Mouse (Mus musculus): ENCODE results near the gene Skor1. TPM values are rescaled to one million over a fixed set of nuclear protein-coding genes. Genes with fewer than 3 reads are reported as not detected.
A peak's percentile ranks its signal among the peaks of the same experiment; 100 is the strongest.

The Skor1 gene
- total and polyA plus RNA-seq, 3 experiments = 0.05 TPM; not detected in 2

- Histone ChIP-seq H3K4me1 (ENCODE audit: insufficient read depth, low read depth, low read length) (no peaks in the 10 kb centered on the region), H3K27me3 (ENCODE audit: insufficient read depth, low read length) (peaks cover 11% of the 10 kb centered on the region; the same call in 1 of the 2 replicates), H3K9me3 (replicated peaks) (peaks cover 36% of the 10 kb centered on the region), H3K36me3 (replicated peaks) (no peaks in the 10 kb centered on the region), H3K4me3 (ENCODE audit: low read depth, low read length) (no peak overlapping the region)
- DNase-seq (ENCODE audit: low spot score) = peak; percentile 28
- ATAC-seq (ENCODE audit: extremely low read depth, insufficient number of reproducible peaks, low FRiP score, poor library complexity, severe bottlenecking) = no peak
- no peak for TF ChIP-seq POLR2AphosphoS5 (IDR thresholded peaks at IDR 0.05; ENCODE audit: insufficient replicate concordance, low read depth, low read length)
- TF ChIP-seq CTCF (IDR thresholded peaks at IDR 0.05; ENCODE audit: low read depth, low read length) = no peak
- no peak for TF ChIP-seq GATA2 (IDR thresholded peaks at IDR 0.05; ENCODE audit: borderline replicate concordance, low read depth, low read length)
- no peak for TF ChIP-seq TAL1 (conservative IDR thresholded peaks at IDR 0.05; ENCODE audit: low read depth, low read length)
- TF ChIP-seq GATA1 (IDR thresholded peaks at IDR 0.05; ENCODE audit: borderline replicate concordance, low read length) = no peak
Measured at GRCm38 (mm10) chr9:63151072-63151870, 2.5 kb upstream of the Skor1 start.

GRCm38 (mm10) chr9:63150086-63150800 is 1.5 kb upstream of the Skor1 start:
- TF ChIP-seq CTCF (IDR thresholded peaks at IDR 0.05; ENCODE audit: low read depth, low read length) = no peak
- no peak for TF ChIP-seq GATA2 (IDR thresholded peaks at IDR 0.05; ENCODE audit: borderline replicate concordance, low read depth, low read length)
- no peak for TF ChIP-seq TAL1 (conservative IDR thresholded peaks at IDR 0.05; ENCODE audit: low read depth, low read length)
- TF ChIP-seq GATA1 (IDR thresholded peaks at IDR 0.05; ENCODE audit: borderline replicate concordance, low read length) = no peak
- TF ChIP-seq POLR2AphosphoS5 (IDR thresholded peaks at IDR 0.05; ENCODE audit: insufficient replicate concordance, low read depth, low read length) = no peak
- H3K27me3 ChIP-seq (ENCODE audit: insufficient read depth, low read length) = peaks cover 16% of the 10 kb centered on the region; the same call in 1 of the 2 replicates

GRCm38 (mm10) chr9:63149372-63149766 is 608 bp upstream of the Skor1 start:
- Histone ChIP-seq H3K9me3 (replicated peaks) (peaks cover 55% of the 10 kb centered on the region), H3K36me3 (replicated peaks) (no peaks in the 10 kb centered on the region), H3K27me3 (ENCODE audit: insufficient read depth, low read length) (peaks cover 16% of the 10 kb centered on the region; the same call in 1 of the 2 replicates), H3K4me3 (ENCODE audit: low read depth, low read length) (no peak overlapping the region), H3K4me1 (ENCODE audit: insufficient read depth, low read depth, low read length) (no peaks in the 10 kb centered on the region)
- ATAC-seq (ENCODE audit: extremely low read depth, insufficient number of reproducible peaks, low FRiP score, poor library complexity, severe bottlenecking) (no peak), DNase-seq (ENCODE audit: low spot score) (no peak)
- no peak for TF ChIP-seq TAL1 (conservative IDR thresholded peaks at IDR 0.05; ENCODE audit: low read depth, low read length)
- TF ChIP-seq GATA1 (IDR thresholded peaks at IDR 0.05; ENCODE audit: borderline replicate concordance, low read length) = no peak
- TF ChIP-seq POLR2AphosphoS5 (IDR thresholded peaks at IDR 0.05; ENCODE audit: insufficient replicate concordance, low read depth, low read length) = no peak
- TF ChIP-seq CTCF (IDR thresholded peaks at IDR 0.05; ENCODE audit: low read depth, low read length) = no peak
- TF ChIP-seq GATA2 (IDR thresholded peaks at IDR 0.05; ENCODE audit: borderline replicate concordance, low read depth, low read length) = no peak

More at GRCm38 (mm10) chr9:63150086-63150800, 1.5 kb upstream of the Skor1 start:
- Histone ChIP-seq H3K36me3 (replicated peaks) (no peaks in the 10 kb centered on the region), H3K9me3 (replicated peaks) (peaks cover 47% of the 10 kb centered on the region), H3K4me3 (ENCODE audit: low read depth, low read length) (no peak overlapping the region), H3K4me1 (ENCODE audit: insufficient read depth, low read depth, low read length) (no peaks in the 10 kb centered on the region)
- ATAC-seq (ENCODE audit: extremely low read depth, insufficient number of reproducible peaks, low FRiP score, poor library complexity, severe bottlenecking) = no peak
- DNase-seq (ENCODE audit: low spot score) = no peak

- peaks cover 16% of the 10 kb centered on the region; the same call in 1 of the 2 replicates for H3K27me3 ChIP-seq (ENCODE audit: insufficient read depth, low read length)
- no peak for TF ChIP-seq TAL1 (conservative IDR thresholded peaks at IDR 0.05; ENCODE audit: low read depth, low read length)
- no peak for TF ChIP-seq POLR2AphosphoS5 (IDR thresholded peaks at IDR 0.05; ENCODE audit: insufficient replicate concordance, low read depth, low read length)
- no peak for TF ChIP-seq GATA2 (IDR thresholded peaks at IDR 0.05; ENCODE audit: borderline replicate concordance, low read depth, low read length)
- no peak for TF ChIP-seq GATA1 (IDR thresholded peaks at IDR 0.05; ENCODE audit: borderline replicate concordance, low read length)
- TF ChIP-seq CTCF (IDR thresholded peaks at IDR 0.05; ENCODE audit: low read depth, low read length) = no peak
- no peak for DNase-seq (ENCODE audit: low spot score)
- ATAC-seq (ENCODE audit: extremely low read depth, insufficient number of reproducible peaks, low FRiP score, poor library complexity, severe bottlenecking) = no peak
- no peaks in the 10 kb centered on the region for H3K4me1 ChIP-seq (ENCODE audit: insufficient read depth, low read depth, low read length)
- H3K4me3 ChIP-seq (ENCODE audit: low read depth, low read length) = no peak overlapping the region
- H3K36me3 ChIP-seq (replicated peaks) = no peaks in the 10 kb centered on the region
- peaks cover 70% of the 10 kb centered on the region for H3K9me3 ChIP-seq (replicated peaks)
Measured at GRCm38 (mm10) chr9:63147786-63148409, 863 bp downstream of the Skor1 start.

GRCm38 (mm10) chr9:63147296-63147695 is 1.5 kb downstream of the Skor1 start:
- Histone ChIP-seq H3K9me3 (replicated peaks) (peaks cover 76% of the 10 kb centered on the region), H3K4me1 (ENCODE audit: insufficient read depth, low read depth, low read length) (no peaks in the 10 kb centered on the region), H3K36me3 (replicated peaks) (no peaks in the 10 kb centered on the region), H3K27me3 (ENCODE audit: insufficient read depth, low read length) (peaks cover 20% of the 10 kb centered on the region; the same call in 1 of the 2 replicates), H3K4me3 (ENCODE audit: low read depth, low read length) (no peak overlapping the region)
- ATAC-seq (ENCODE audit: extremely low read depth, insufficient number of reproducible peaks, low FRiP score, poor library complexity, severe bottlenecking) (no peak), DNase-seq (ENCODE audit: low spot score) (no peak)
- TF ChIP-seq TAL1 (conservative IDR thresholded peaks at IDR 0.05; ENCODE audit: low read depth, low read length) = no peak
- TF ChIP-seq POLR2AphosphoS5 (IDR thresholded peaks at IDR 0.05; ENCODE audit: insufficient replicate concordance, low read depth, low read length) = no peak
- no peak for TF ChIP-seq GATA2 (IDR thresholded peaks at IDR 0.05; ENCODE audit: borderline replicate concordance, low read depth, low read length)
- TF ChIP-seq CTCF (IDR thresholded peaks at IDR 0.05; ENCODE audit: low read depth, low read length) = no peak
- TF ChIP-seq GATA1 (IDR thresholded peaks at IDR 0.05; ENCODE audit: borderline replicate concordance, low read length) = no peak
